Mouse (Mus musculus): ENCODE measurements around the gene Brms1l. TPM values are rescaled to one million over a fixed set of nuclear protein-coding genes. Genes with fewer than 3 reads are reported as not detected.

Brms1l gene
- polyA plus RNA-seq, 1 experiment from 2014 or later: 7.4 TPM

DNA sequence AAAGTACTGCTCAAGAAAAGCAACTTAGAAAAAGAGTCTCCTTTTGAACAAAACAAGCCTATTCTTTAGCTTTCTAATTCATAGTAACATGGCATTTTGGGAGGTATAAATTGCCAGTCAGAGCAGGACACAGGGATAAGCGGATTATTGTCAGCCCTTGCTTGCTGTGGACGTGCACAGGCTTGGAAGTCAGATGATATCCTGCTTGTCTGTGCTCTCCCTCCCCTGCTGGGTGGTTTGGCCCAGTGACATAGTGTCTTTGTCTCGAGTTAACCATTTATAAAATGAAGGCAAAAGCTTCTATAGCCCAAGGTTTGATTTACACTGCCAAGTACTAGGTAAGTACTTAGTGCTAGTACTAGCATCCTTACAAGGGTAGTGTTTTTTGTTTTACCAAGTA, 76.0 kb downstream of the Brms1l start:
- Histone ChIP-seq H3K27ac (no peak overlapping the region), H3K79me2 (ENCODE audit: inconsistent target) (no peaks in the 10 kb centered on the region), H3K36me3 (ENCODE audit: inconsistent target) (no peaks in the 10 kb centered on the region), H3K4me3 (ENCODE audit: inconsistent target) (no peak overlapping the region)
- 72% methylated on average over 3 of the region's 3 CpGs for WGBS (ENCODE audit: missing documents)

DNA sequence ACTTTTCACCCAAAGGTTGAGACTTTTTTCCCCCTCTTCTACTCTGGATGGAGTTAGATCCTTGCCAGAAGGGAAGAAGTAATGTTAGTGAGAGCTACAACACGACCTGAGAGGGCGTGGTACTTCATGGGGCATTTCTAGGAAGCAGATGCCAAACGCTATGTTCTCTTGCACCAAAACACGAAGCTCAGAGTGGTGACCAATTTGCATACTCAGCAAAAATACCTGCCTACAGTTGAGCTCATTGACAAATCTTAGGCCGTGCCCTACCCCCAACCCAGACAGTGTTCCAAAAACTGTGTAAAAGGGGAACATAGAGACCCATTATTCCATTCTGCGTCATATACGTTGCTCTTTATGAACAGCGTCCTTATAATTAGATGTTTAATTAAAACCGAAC, 77.1 kb downstream of the Brms1l start:
- Histone ChIP-seq H3K36me3 (ENCODE audit: inconsistent target) (no peaks in the 10 kb centered on the region), H3K27ac (no peak overlapping the region), H3K79me2 (ENCODE audit: inconsistent target) (no peaks in the 10 kb centered on the region), H3K4me3 (ENCODE audit: inconsistent target) (no peak overlapping the region)
- 81% methylated on average over 9 of the region's 9 CpGs for WGBS (ENCODE audit: missing documents)

DNA sequence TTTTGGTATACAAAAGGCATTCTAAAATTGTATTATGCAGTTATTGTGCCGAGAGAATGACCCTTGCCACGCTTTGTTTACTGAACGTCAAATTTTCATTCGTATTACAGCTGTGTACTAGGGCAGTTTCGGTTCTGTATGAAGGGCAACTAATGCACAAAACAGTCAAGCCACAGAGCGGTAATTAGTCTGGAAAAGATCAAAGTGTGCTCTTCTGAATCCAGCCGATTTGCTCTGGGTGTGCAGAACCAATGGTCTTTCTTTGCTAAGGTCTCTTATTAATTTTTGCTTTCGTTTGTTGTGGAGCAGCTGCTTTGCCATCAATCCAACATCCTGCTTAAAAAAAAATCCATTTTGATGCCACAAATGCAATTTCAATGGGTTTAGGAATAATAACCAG, 80.1 kb downstream of the Brms1l start:
- 86% methylated on average over 8 of the region's 8 CpGs for WGBS (ENCODE audit: missing documents)
- H3K27ac ChIP-seq: no peak overlapping the region
- no peaks in the 10 kb centered on the region for H3K36me3 ChIP-seq (ENCODE audit: inconsistent target)
- H3K4me3 ChIP-seq (ENCODE audit: inconsistent target): no peak overlapping the region
- no peaks in the 10 kb centered on the region for H3K79me2 ChIP-seq (ENCODE audit: inconsistent target)

DNA sequence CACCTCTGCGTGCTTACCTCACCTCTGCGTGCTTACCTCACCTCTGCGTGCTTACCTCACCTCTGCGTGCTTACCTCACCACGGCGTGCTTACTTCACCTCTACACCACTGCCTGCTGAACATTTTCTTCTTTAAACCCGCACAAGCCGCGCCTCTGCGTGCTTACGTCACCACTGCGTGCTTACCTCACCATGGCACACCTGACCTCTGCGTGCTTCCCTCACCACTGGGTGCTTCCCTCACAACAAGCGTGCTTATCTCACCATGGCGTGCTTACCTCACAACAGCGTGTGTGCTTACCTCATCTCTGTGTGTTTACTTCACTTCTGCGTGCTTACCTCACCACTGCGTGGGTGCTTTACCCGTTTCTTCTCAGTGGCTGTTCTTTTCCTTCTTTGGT, 80.9 kb downstream of the Brms1l start:
- no peak overlapping the region for H3K4me3 ChIP-seq (ENCODE audit: inconsistent target)
- 94% methylated on average over 16 of the region's 19 CpGs for WGBS (ENCODE audit: missing documents)
- no peaks in the 10 kb centered on the region for H3K79me2 ChIP-seq (ENCODE audit: inconsistent target)
- no peak overlapping the region for H3K27ac ChIP-seq
- no peaks in the 10 kb centered on the region for H3K36me3 ChIP-seq (ENCODE audit: inconsistent target)

Other genes with a start within 250 kb of the Brms1l start
- gene Insm2, start 236.9 kb upstream of the Brms1l start, polyA plus RNA-seq (2018): not detected in 3 replicates
- 13.1 to 18.8 TPM (median 16.6 TPM) in 3 replicates for gene Ralgapa1, start 15.2 kb upstream of the Brms1l start, polyA plus RNA-seq (2018)